Mouse (Mus musculus): Measurements from ENCODE around the gene Vmn1r235. TPM values are rescaled to one million over a fixed set of nuclear protein-coding genes. Genes with fewer than 3 reads are reported as not detected.

Vmn1r235 gene
- total RNA-seq (2023), result not detected

GRCm38 (mm10) chr17:21256111-21256510 lies at the start of gene Vmn1r235:
Gene Vmn1r235, plus strand, starts transcription at chr17:21256411.

GRCm38 (mm10) chr17:21225787-21226186 lies 30.4 kb upstream of the Vmn1r235 start, which contains the start of gene Vmn1r234:
Gene Vmn1r234, plus strand, starts transcription at chr17:21226087.

GRCm38 (mm10) chr17:21282642-21283041 lies 26.4 kb downstream of the Vmn1r235 start, which contains the start of gene Vmn1r236:
Gene Vmn1r236, plus strand, starts transcription at chr17:21282942.

GRCm38 (mm10) chr17:21311565-21311964 lies 55.4 kb downstream of the Vmn1r235 start, which contains the start of gene Vmn1r237:
Gene Vmn1r237, plus strand, starts transcription at chr17:21311865.

Other genes with a start within 250 kb of the Vmn1r235 start
- gene Zfp160, start 247.5 kb upstream of the Vmn1r235 start, total RNA-seq (2023), result 10 to 100 TPM; 12.4 to 13.1 TPM
- not detected for gene Vmn1r234, start 30.3 kb upstream of the Vmn1r235 start, total RNA-seq (2023)
- not detected for gene Vmn1r236, start 26.5 kb downstream of the Vmn1r235 start, total RNA-seq (2023)
- not detected for gene Vmn1r237, start 55.5 kb downstream of the Vmn1r235 start, total RNA-seq (2023)
- 1 to 10 TPM; 2.8 to 3.0 TPM for gene Zfp677, start 127.3 kb downstream of the Vmn1r235 start, total RNA-seq (2023)
- gene Zfp54, start 166.8 kb downstream of the Vmn1r235 start, total RNA-seq (2023), result 1 to 10 TPM; 1.6 TPM
- 1 to 10 TPM; 5.4 to 6.7 TPM for gene Zfp51, start 194.0 kb downstream of the Vmn1r235 start, total RNA-seq (2023)
- 10 to 100 TPM; 12.2 to 14.5 TPM for gene Zfp53, start 232.6 kb downstream of the Vmn1r235 start, total RNA-seq (2023)

Measured in monocyte, adult 59 days (primary cell).